Mouse (Mus musculus): Measurements from ENCODE around the gene Ccdc9b.

GRCm38 (mm10) chr2:118761906-118762783, at the start of gene Ccdc9b:
- TF ChIP-seq CTCF (IDR thresholded peaks at IDR 0.05; ENCODE audit: control insufficient read depth, insufficient read depth, insufficient replicate concordance, low read depth, low read length) = no peak
- TF ChIP-seq POLR2A (IDR thresholded peaks at IDR 0.05; ENCODE audit: control insufficient read depth, low read depth, low read length) = no peak

Data from testis, adult 2 months (tissue).